Comparison of ENCODE assay signal across 8 mouse cellular contexts in genomic region chr8:83956789-83957188, GRCm38 (mm10). TPM values are rescaled to one million over a fixed set of nuclear protein-coding genes. Genes with fewer than 3 reads are reported as not detected.
DNase-seq lines count a peak whose midpoint lies in the region; ATAC-seq and TF ChIP-seq lines count a peak whose summit lies in the region.

No protein-coding gene starts in this region.

- H3K4me3 ChIP-seq in lung, adult 2 months (replicated peaks; ENCODE audit: extremely low read depth, low read depth, low read length) = no peak overlapping the region
- peak overlapping the region; percentile 77 for H3K4me3 ChIP-seq in bone marrow macrophage, adult 2 months (ENCODE audit: insufficient read depth, low read length)
- H3K4me3 ChIP-seq in heart, postnatal 0 days (ENCODE audit: low read depth, low read length) = peak overlapping the region; percentile 57
- peak overlapping the region; percentile 71 for H3K4me3 ChIP-seq in macrophage (ENCODE audit: inconsistent target)

- TF ChIP-seq POLR2A in lung, adult 2 months (IDR thresholded peaks at IDR 0.05; ENCODE audit: borderline replicate concordance, extremely low read depth, low read depth, low read length) = no peak
- TF ChIP-seq POLR2A in bone marrow macrophage, adult 2 months (IDR thresholded peaks at IDR 0.05; ENCODE audit: borderline replicate concordance, low read depth, low read length) = no peak

- peaks cover 62% of the 10 kb centered on the region for H3K79me2 ChIP-seq in macrophage (ENCODE audit: inconsistent target)

- 5% methylated on average over 1 of the region's 1 CpGs for WGBS in lung, adult 2 months
- 15% methylated on average over 1 of the region's 1 CpGs for whole genome bisulfite sequencing in heart, postnatal 0 days
- 0% methylated on average over 1 of the region's 1 CpGs for WGBS in macrophage (ENCODE audit: missing documents)

- TF ChIP-seq CTCF in lung, adult 2 months (IDR thresholded peaks at IDR 0.05; ENCODE audit: insufficient read depth, low read length) = peak; percentile 31; the same call in 1 of the 2 replicates
- TF ChIP-seq CTCF in bone marrow macrophage, adult 2 months (IDR thresholded peaks at IDR 0.05; ENCODE audit: low read depth, low read length) = 0 out of 2 replicates have a peak, but pooled peaks have one; percentile 10
- peak; percentile 33 for TF ChIP-seq CTCF in heart, postnatal 0 days (IDR thresholded peaks at IDR 0.05; ENCODE audit: low read depth)

- TF ChIP-seq EP300 in heart, postnatal 0 days (IDR thresholded peaks at IDR 0.05; ENCODE audit: low read depth) = no peak

- no peak for ATAC-seq in heart, postnatal 0 days (ENCODE audit: insufficient read depth, low read depth)
- ATAC-seq in frontal cortex, adult (ENCODE audit: low TSS enrichment) = no peak

- H3K4me1 ChIP-seq in lung, adult 2 months (ENCODE audit: control insufficient read depth, insufficient read depth, low read length) = no peaks in the 10 kb centered on the region; the same call in 1 of the 2 replicates
- peaks cover 7% of the 10 kb centered on the region for H3K4me1 ChIP-seq in bone marrow macrophage, adult 2 months (ENCODE audit: control insufficient read depth, insufficient read depth, low read length)
- peaks cover 12% of the 10 kb centered on the region for H3K4me1 ChIP-seq in heart, postnatal 0 days (ENCODE audit: control insufficient read depth, insufficient read depth)

- H3K9ac ChIP-seq in heart, postnatal 0 days (replicated peaks; ENCODE audit: low read depth, low read length) = no peak overlapping the region

- no peaks in the 10 kb centered on the region for H3K27me3 ChIP-seq in heart, postnatal 0 days (ENCODE audit: control insufficient read depth, insufficient read depth, low read length)

- H3K36me3 ChIP-seq in heart, postnatal 0 days (replicated peaks; ENCODE audit: control insufficient read depth, insufficient read depth, low read length) = no peaks in the 10 kb centered on the region
- no peaks in the 10 kb centered on the region for H3K36me3 ChIP-seq in macrophage (ENCODE audit: inconsistent target)

- peak overlapping the region; percentile 82 for H3K4me2 ChIP-seq in heart, postnatal 0 days (ENCODE audit: low read depth, low read length)

- H3K27ac ChIP-seq in bone marrow macrophage, adult 2 months (ENCODE audit: insufficient read depth, low read depth, low read length) = no peak overlapping the region
- no peak overlapping the region for H3K27ac ChIP-seq in heart, postnatal 0 days (ENCODE audit: low read depth)
- no peak overlapping the region for H3K27ac ChIP-seq in macrophage

- H3K9me3 ChIP-seq in heart, postnatal 0 days (replicated peaks; ENCODE audit: control insufficient read depth, low read length) = no peaks in the 10 kb centered on the region

- DNase-seq in lung, adult 2 months = no peak
- DNase-seq in lung, postnatal 14 days = no peak
- DNase-seq in heart, postnatal 0 days (ENCODE audit: low spot score) = peak; percentile 70
- DNase-seq in left cerebral cortex, adult 11 months (ENCODE audit: low spot score) = no peak
- DNase-seq in right cerebral cortex, postnatal 4 days = no peak

RNA-seq across cellular contexts. Expression of gene Asf1b, which starts 1.5 kb away (rescaled TPM):
- polyA plus RNA-seq in lung, adult 2 months (2012; rRNA removed) = 7.5 and 7.9 TPM in 2 replicates
- polyA plus RNA-seq in bone marrow macrophage, adult 2 months (2012; ENCODE audit: insufficient read depth, insufficient read length, missing spikeins) = 41.3 and 42.9 TPM in 2 replicates
- 109 and 155 TPM in 2 replicates for total RNA-seq in heart, postnatal 0 days (2014; rRNA removed; ENCODE audit: low replicate concordance)
- 19.2 and 21.5 TPM in 2 replicates for polyA plus RNA-seq in heart, postnatal 0 days (2015; fragmentation: Nextera tagmentation; extraction: Ambion mirVana)
- 1 to 10 TPM in 12 of 26 experiments, under 1 TPM in 4, not detected in 10; 0.40 to 3.9 (median 1.8) TPM for total RNA-seq in macrophage (2018; cell fraction: chromatin; rRNA removed)
- 1 to 10 TPM; 2.9 to 7.2 (median 4.6) TPM for total RNA-seq in macrophage (2018; cell fraction: cytosol; rRNA removed)
- total RNA-seq in macrophage (2018; cell fraction: nucleus; rRNA removed) = 10 to 100 TPM in 1 of 26 experiments, 1 to 10 TPM in 17, under 1 TPM in 7, not detected in 1; 0.30 to 11.5 (median 2.8) TPM
- polyA plus RNA-seq in macrophage (2018) = 3.8 to 22.0 TPM (median 9.5 TPM) in 3 replicates

RNA-seq across cellular contexts. Expression of gene Gm10644, which starts 1.8 kb away (rescaled TPM):
- 1.7 and 2.0 TPM in 2 replicates for polyA plus RNA-seq in lung, adult 2 months (2012; rRNA removed)
- polyA plus RNA-seq in bone marrow macrophage, adult 2 months (2012; ENCODE audit: insufficient read depth, insufficient read length, missing spikeins) = 0.98 and 1.3 TPM in 2 replicates
- 0.08 and 1.3 TPM in 2 replicates for total RNA-seq in heart, postnatal 0 days (2014; rRNA removed; ENCODE audit: low replicate concordance)
- 0.41 and 0.42 TPM in 2 replicates for polyA plus RNA-seq in heart, postnatal 0 days (2015; fragmentation: Nextera tagmentation; extraction: Ambion mirVana)
- total RNA-seq in macrophage (2018; cell fraction: chromatin; rRNA removed) = under 1 TPM in 14 of 26 experiments, not detected in 12; 0.19 to 0.86 (median 0.48) TPM
- under 1 TPM in 19 of 26 experiments, not detected in 7; 0.03 to 0.21 (median 0.08) TPM for total RNA-seq in macrophage (2018; cell fraction: cytosol; rRNA removed)
- under 1 TPM in 13 of 26 experiments, not detected in 13; 0.17 to 0.60 (median 0.35) TPM for total RNA-seq in macrophage (2018; cell fraction: nucleus; rRNA removed)
- polyA plus RNA-seq in macrophage (2018) = 0.06 to 0.11 TPM (median 0.07 TPM) in 3 replicates

RNA-seq across cellular contexts. Expression of gene Prkaca, which starts 16.0 kb away (rescaled TPM):
- 57.0 and 79.9 TPM in 2 replicates for polyA plus RNA-seq in lung, adult 2 months (2012; rRNA removed)
- polyA plus RNA-seq in bone marrow macrophage, adult 2 months (2012; ENCODE audit: insufficient read depth, insufficient read length, missing spikeins) = 73.1 and 81.8 TPM in 2 replicates
- 246 and 345 TPM in 2 replicates for total RNA-seq in heart, postnatal 0 days (2014; rRNA removed; ENCODE audit: low replicate concordance)
- 305 and 312 TPM in 2 replicates for polyA plus RNA-seq in heart, postnatal 0 days (2015; fragmentation: Nextera tagmentation; extraction: Ambion mirVana)
- 10 to 100 TPM in 9 of 26 experiments, 1 to 10 TPM in 17; 2.1 to 17.5 (median 6.5) TPM for total RNA-seq in macrophage (2018; cell fraction: chromatin; rRNA removed)
- total RNA-seq in macrophage (2018; cell fraction: cytosol; rRNA removed) = 10 to 100 TPM; 53.6 to 92.3 (median 75.5) TPM
- total RNA-seq in macrophage (2018; cell fraction: nucleus; rRNA removed) = 10 to 100 TPM; 11.1 to 45.7 (median 24.4) TPM
- polyA plus RNA-seq in macrophage (2018) = 59.2 to 70.1 TPM (median 67.5 TPM) in 3 replicates

RNA-seq across cellular contexts. Expression of gene Samd1, which starts 40.7 kb away (rescaled TPM):
- polyA plus RNA-seq in lung, adult 2 months (2012; rRNA removed) = 37.0 and 37.9 TPM in 2 replicates
- polyA plus RNA-seq in bone marrow macrophage, adult 2 months (2012; ENCODE audit: insufficient read depth, insufficient read length, missing spikeins) = 70.3 and 82.9 TPM in 2 replicates
- 46.3 and 52.0 TPM in 2 replicates for total RNA-seq in heart, postnatal 0 days (2014; rRNA removed; ENCODE audit: low replicate concordance)
- polyA plus RNA-seq in heart, postnatal 0 days (2015; fragmentation: Nextera tagmentation; extraction: Ambion mirVana) = 3.6 and 3.7 TPM in 2 replicates
- 100 to 1,000 TPM in 2 of 26 experiments, 10 to 100 TPM in 21, 1 to 10 TPM in 3; 6.4 to 119 (median 41.6) TPM for total RNA-seq in macrophage (2018; cell fraction: chromatin; rRNA removed)
- 10 to 100 TPM; 10.9 to 33.8 (median 25.4) TPM for total RNA-seq in macrophage (2018; cell fraction: cytosol; rRNA removed)
- 10 to 100 TPM; 12.1 to 87.1 (median 40.9) TPM for total RNA-seq in macrophage (2018; cell fraction: nucleus; rRNA removed)
- polyA plus RNA-seq in macrophage (2018) = 25.5 to 39.0 TPM (median 26.7 TPM) in 3 replicates

RNA-seq across cellular contexts. Expression of gene 1700067K01Rik, which starts 44.5 kb away (rescaled TPM):
- 0.35 and 0.36 TPM in 2 replicates for polyA plus RNA-seq in lung, adult 2 months (2012; rRNA removed)
- polyA plus RNA-seq in bone marrow macrophage, adult 2 months (2012; ENCODE audit: insufficient read depth, insufficient read length, missing spikeins) = 0.56 TPM in 1 of 2 replicates, not detected in the other
- total RNA-seq in heart, postnatal 0 days (2014; rRNA removed; ENCODE audit: low replicate concordance) = not detected in 2 replicates
- 0.96 and 1.3 TPM in 2 replicates for polyA plus RNA-seq in heart, postnatal 0 days (2015; fragmentation: Nextera tagmentation; extraction: Ambion mirVana)
- 1 to 10 TPM in 6 of 26 experiments, under 1 TPM in 2, not detected in 18; 0.68 to 3.9 (median 1.9) TPM for total RNA-seq in macrophage (2018; cell fraction: chromatin; rRNA removed)
- total RNA-seq in macrophage (2018; cell fraction: cytosol; rRNA removed) = under 1 TPM in 1 of 26 experiments, not detected in 25; 0.22 TPM
- total RNA-seq in macrophage (2018; cell fraction: nucleus; rRNA removed) = 1 to 10 TPM in 8 of 26 experiments, under 1 TPM in 2, not detected in 16; 0.68 to 3.8 (median 1.3) TPM
- polyA plus RNA-seq in macrophage (2018) = not detected in 3 replicates
